Mouse (Mus musculus) embryonic fibroblast, embryonic 13.5 days (primary cell): ENCODE data around the gene Pbx1.

Experiments
- CTCF ChIP-seq: IDR thresholded peaks from 2 replicates; pipeline ENCODE4 v1.5.1; 2011; ENCODE audit warnings: mild to moderate bottlenecking, control low read depth, low read length, moderate library complexity, borderline replicate concordance; ENCODE audit not compliant: insufficient read depth
- POLR2A ChIP-seq: IDR thresholded peaks from 2 replicates; pipeline ENCODE4 v1.6.1; 2011; ENCODE audit warnings: low read depth, mild to moderate bottlenecking, control low read depth, low read length, moderate library complexity

- TF ChIP-seq POLR2A: no peak
- TF ChIP-seq CTCF: no peak
Measured at GRCm38 (mm10) chr1:168307275-168308182, 124.5 kb downstream of the Pbx1 start.
